Mouse (Mus musculus) forebrain, embryonic 14.5 days (tissue): Measurements from ENCODE around the gene Lrrc75a. TPM values are rescaled to one million over a fixed set of nuclear protein-coding genes. Genes with fewer than 3 reads are reported as not detected.

Experiments used
- ATAC-seq: fragments of 200-750 bp; cut with Nextera tagmentation; 2 replicates; pipeline ENCODE4 v1.8.0; 2017; ENCODE audit warnings: mild to moderate bottlenecking, moderate library complexity
- DNase-seq: peaks from one replicate; pipeline ENCODE4 v3.0.0-alpha.2; 2015; ENCODE audit warnings: low spot score
- H3K27ac ChIP-seq: fragments of 300-500 bp; sonication (generic); 2 replicates; pipeline ENCODE4 v1.5.1; 2014; ENCODE audit warnings: low read depth, mild to moderate bottlenecking, control low read depth, low read length, moderate library complexity
- H3K27me3 ChIP-seq: fragments of 300-500 bp; sonication (generic); replicated peaks from 2 replicates; pipeline ENCODE4 v1.6.1; 2014; ENCODE audit warnings: low read length, control low read depth, mixed read lengths; ENCODE audit not compliant: control insufficient read depth, insufficient read depth
- H3K36me3 ChIP-seq: fragments of 300-500 bp; sonication (generic); 2 replicates; pipeline ENCODE4 v1.6.1; 2014; ENCODE audit warnings: low read length, control low read depth; ENCODE audit not compliant: control insufficient read depth, insufficient read depth
- H3K4me1 ChIP-seq: fragments of 300-500 bp; sonication (generic); 2 replicates; pipeline ENCODE4 v1.6.1; 2014; ENCODE audit warnings: antibody characterized with exemption, low read length, control low read depth; ENCODE audit not compliant: control insufficient read depth, insufficient read depth
- H3K4me2 ChIP-seq: fragments of 300-500 bp; sonication (generic); 2 replicates; pipeline ENCODE4 v1.6.1; 2014; ENCODE audit warnings: mild to moderate bottlenecking, control low read depth, low read length
- H3K4me3 ChIP-seq: fragments of 300-500 bp; sonication (generic); 2 replicates; pipeline ENCODE4 v1.5.1; 2014; ENCODE audit warnings: low read depth, low read length, control low read depth
- H3K9ac ChIP-seq: fragments of 300-500 bp; sonication (generic); 2 replicates; pipeline ENCODE4 v1.6.1; 2014; ENCODE audit warnings: mild to moderate bottlenecking, low read length, control low read depth, moderate library complexity
- H3K9me3 ChIP-seq: fragments of 300-500 bp; sonication (generic); replicated peaks from 2 replicates; pipeline ENCODE4 v1.6.1; 2016; ENCODE audit warnings: low read length, control low read depth, mixed read lengths; ENCODE audit not compliant: control insufficient read depth
- WGBS: fragments of 180-500 bp; shearing (Covaris S2); extraction: QIAGEN DNeasy Blood & Tissue Kit; methylation state at CpG from one replicate; pipeline ENCODE4 v1.1.7; 2014; 5-methylcytosine and 5-hydroxymethylcytosine counted together
- polyA plus RNA-seq: library from polyadenylated mRNA; unstranded; fragments of >200 nt; fragmentation: Nextera tagmentation; extraction: Ambion mirVana; gene quantifications from 2 replicates; pipeline ENCODE4 v1.2.1, GENCODE M21; 2014

Gene Lrrc75a
- polyA plus RNA-seq, 1 experiment from 2014 or later, result 9.6 TPM

GRCm38 (mm10) chr11:62646958-62647515, 1.3 kb downstream of the Lrrc75a start:
- ATAC-seq, result no peak
- Histone ChIP-seq H3K4me1 (peaks cover 40% of the 10 kb centered on the region), H3K4me2 (peak overlapping the region; percentile 98), H3K36me3 (no peaks in the 10 kb centered on the region), H3K27ac (no peak overlapping the region), H3K9me3 (no peaks in the 10 kb centered on the region), H3K9ac (no peak overlapping the region; the same call in 1 of the 2 replicates), H3K4me3 (peak overlapping the region; percentile 74), H3K27me3 (no peaks in the 10 kb centered on the region)
- 42% methylated on average over 7 of the region's 7 CpGs for WGBS
- no peak for DNase-seq

- H3K4me1 ChIP-seq, result peaks cover 41% of the 10 kb centered on the region
- H3K27ac ChIP-seq, result no peak overlapping the region; the same call in 1 of the 2 replicates
- peak overlapping the region; percentile 98 for H3K4me2 ChIP-seq
- DNase-seq, result no peak
- 23% methylated on average over 4 of the region's 4 CpGs for WGBS
- no peaks in the 10 kb centered on the region for H3K36me3 ChIP-seq
- H3K9ac ChIP-seq, result peak overlapping the region; percentile 33
- no peaks in the 10 kb centered on the region for H3K27me3 ChIP-seq
- ATAC-seq, result no peak
- H3K4me3 ChIP-seq, result peak overlapping the region; percentile 6; the same call in 1 of the 2 replicates
- no peaks in the 10 kb centered on the region for H3K9me3 ChIP-seq
These were observed 1.9 kb downstream of the Lrrc75a start for GRCm38 (mm10) chr11:62646495-62646843.

GRCm38 (mm10) chr11:62645732-62646494, 2.4 kb downstream of the Lrrc75a start:
- no peak for DNase-seq
- H3K9ac ChIP-seq, result peak overlapping the region; percentile 33

GRCm38 (mm10) chr11:62645337-62645675, 3.0 kb downstream of the Lrrc75a start:
- H3K27me3 ChIP-seq, result no peaks in the 10 kb centered on the region
- H3K9ac ChIP-seq, result no peak overlapping the region
- H3K4me2 ChIP-seq, result peak overlapping the region; percentile 98
- DNase-seq, result no peak
- no peaks in the 10 kb centered on the region for H3K9me3 ChIP-seq
- WGBS, result 81% methylated on average over 4 of the region's 4 CpGs
- ATAC-seq, result no peak
- H3K4me3 ChIP-seq, result no peak overlapping the region
- H3K36me3 ChIP-seq, result no peaks in the 10 kb centered on the region
- H3K27ac ChIP-seq, result no peak overlapping the region; the same call in 1 of the 2 replicates
- peaks cover 41% of the 10 kb centered on the region for H3K4me1 ChIP-seq

More at GRCm38 (mm10) chr11:62645732-62646494, 2.4 kb downstream of the Lrrc75a start:
- peak overlapping the region; percentile 6; the same call in 1 of the 2 replicates for H3K4me3 ChIP-seq
- no peak for ATAC-seq
- H3K4me1 ChIP-seq, result peaks cover 41% of the 10 kb centered on the region
- H3K27me3 ChIP-seq, result no peaks in the 10 kb centered on the region
- no peaks in the 10 kb centered on the region for H3K36me3 ChIP-seq
- no peak overlapping the region; the same call in 1 of the 2 replicates for H3K27ac ChIP-seq
- 32% methylated on average over 8 of the region's 8 CpGs for WGBS
- H3K4me2 ChIP-seq, result peak overlapping the region; percentile 98
- no peaks in the 10 kb centered on the region for H3K9me3 ChIP-seq

- Histone ChIP-seq H3K4me3 (no peak overlapping the region), H3K4me2 (no peak overlapping the region), H3K9me3 (no peaks in the 10 kb centered on the region), H3K36me3 (no peaks in the 10 kb centered on the region), H3K27ac (no peak overlapping the region), H3K27me3 (no peaks in the 10 kb centered on the region), H3K9ac (no peak overlapping the region), H3K4me1 (peaks cover 41% of the 10 kb centered on the region)
- ATAC-seq, result no peak
- 94% methylated on average over 5 of the region's 5 CpGs for WGBS
- DNase-seq, result no peak
These were observed 3.6 kb downstream of the Lrrc75a start for GRCm38 (mm10) chr11:62644602-62645336.

- Histone ChIP-seq H3K4me3 (no peak overlapping the region), H3K9ac (no peak overlapping the region), H3K27ac (peak overlapping the region; percentile 55; the same call in 1 of the 2 replicates), H3K9me3 (no peaks in the 10 kb centered on the region), H3K4me2 (no peak overlapping the region), H3K36me3 (no peaks in the 10 kb centered on the region), H3K4me1 (peaks cover 41% of the 10 kb centered on the region), H3K27me3 (no peaks in the 10 kb centered on the region)
- no peak for DNase-seq
- ATAC-seq, result no peak
- 88% methylated on average over 10 of the region's 10 CpGs for WGBS
These were observed 4.5 kb downstream of the Lrrc75a start for GRCm38 (mm10) chr11:62643681-62644363.

- Histone ChIP-seq H3K27ac (peak overlapping the region; percentile 55; the same call in 1 of the 2 replicates), H3K4me1 (peaks cover 41% of the 10 kb centered on the region), H3K9ac (no peak overlapping the region), H3K27me3 (no peaks in the 10 kb centered on the region), H3K4me2 (no peak overlapping the region), H3K9me3 (no peaks in the 10 kb centered on the region), H3K36me3 (no peaks in the 10 kb centered on the region), H3K4me3 (no peak overlapping the region)
- WGBS, result 61% methylated on average over 8 of the region's 8 CpGs
- no peak for ATAC-seq
- DNase-seq, result peak; percentile 41
These were observed 5.2 kb downstream of the Lrrc75a start for GRCm38 (mm10) chr11:62643011-62643631.

GRCm38 (mm10) chr11:62642023-62642844, 6.1 kb downstream of the Lrrc75a start:
- no peaks in the 10 kb centered on the region for H3K36me3 ChIP-seq
- no peak overlapping the region for H3K27ac ChIP-seq
- no peak overlapping the region for H3K4me2 ChIP-seq
- H3K9me3 ChIP-seq, result no peaks in the 10 kb centered on the region
- no peak overlapping the region for H3K9ac ChIP-seq
- no peak for ATAC-seq
- DNase-seq, result no peak
- H3K4me3 ChIP-seq, result no peak overlapping the region
- H3K27me3 ChIP-seq, result no peaks in the 10 kb centered on the region
- WGBS, result 52% methylated on average over 11 of the region's 11 CpGs
- peaks cover 38% of the 10 kb centered on the region for H3K4me1 ChIP-seq
